Mouse (Mus musculus) liver, embryonic 14.5 days (tissue): ENCODE measurements at regions not wholly inside any gene's neighbourhood (a gene's known extent, or its start where the extent isn't known, plus 50 kb on each side); places are given as distances from the start of the nearest gene placed in this dataset.

Source experiments
- ATAC-seq: fragments of 200-750 bp; cut with Nextera tagmentation; 2 replicates; pipeline ENCODE4 v1.8.0; 2017; ENCODE audit warnings: moderate number of reproducible peaks, mild to moderate bottlenecking, moderate library complexity; ENCODE audit not compliant: insufficient read depth
- DNase-seq, 3 experiments: peaks; one replicate each; pipeline ENCODE4 v3.0.0-alpha.2; 2012 to 2013; ENCODE audit warnings: low read depth in 3 of 3, low spot score in 3 of 3
- H3K27ac ChIP-seq: fragments of 300-500 bp; sonication (generic); 2 replicates; pipeline ENCODE4 v1.5.1; 2014; ENCODE audit warnings: moderate library complexity, mild to moderate bottlenecking, control low read depth, inconsistent platforms
- H3K27me3 ChIP-seq: fragments of 300-500 bp; sonication (generic); 2 replicates; pipeline ENCODE4 v1.6.1; 2014; ENCODE audit warnings: mild to moderate bottlenecking, low read length, moderate library complexity; ENCODE audit not compliant: control insufficient read depth, insufficient read depth
- H3K36me3 ChIP-seq: fragments of 300-500 bp; sonication (generic); replicated peaks from 2 replicates; pipeline ENCODE4 v1.6.1; 2014; ENCODE audit warnings: low read depth; ENCODE audit not compliant: control insufficient read depth, insufficient read depth
- H3K4me1 ChIP-seq, 2 experiments: fragments of 200-500 bp in 1 of 2; fragments of 300-500 bp in 1 of 2; sonication (generic) in 1 of 2; replicated peaks; 2 replicates each; pipeline ENCODE4 v1.6.1; 2012 to 2014; ENCODE audit warnings: antibody characterized with exemption in 1 of 2, inconsistent platforms in 1 of 2, low read length in 1 of 2; ENCODE audit not compliant: control insufficient read depth in 2 of 2, insufficient read depth in 2 of 2
- H3K4me2 ChIP-seq: fragments of 300-500 bp; sonication (generic); 2 replicates; pipeline ENCODE4 v1.6.1; 2014; ENCODE audit warnings: low read depth, mild to moderate bottlenecking, control low read depth, moderate library complexity
- H3K4me3 ChIP-seq, 2 experiments: fragments of 200-500 bp in 1 of 2; fragments of 300-500 bp in 1 of 2; sonication (generic) in 1 of 2; 2 replicates each; pipeline ENCODE4 v1.5.1; 2012 to 2014; ENCODE audit warnings: low read depth in 2 of 2, low read length in 2 of 2, mild to moderate bottlenecking in 2 of 2, control low read depth in 1 of 2, inconsistent platforms in 1 of 2, moderate library complexity in 1 of 2; ENCODE audit not compliant: insufficient read depth in 1 of 2
- H3K9ac ChIP-seq: fragments of 300-500 bp; sonication (generic); replicated peaks from 2 replicates; pipeline ENCODE4 v1.6.1; 2014; ENCODE audit warnings: mild to moderate bottlenecking, control low read depth, moderate library complexity
- H3K9me3 ChIP-seq: fragments of 300-500 bp; sonication (generic); 2 replicates; pipeline ENCODE4 v1.6.1; 2016; ENCODE audit warnings: low read length, mixed read lengths; ENCODE audit not compliant: control insufficient read depth
- CTCF ChIP-seq: IDR thresholded peaks from 2 replicates; pipeline ENCODE4 v1.5.1; 2016; ENCODE audit warnings: antibody characterized with exemption, low read depth, control low read depth
- EP300 ChIP-seq: IDR thresholded peaks from 2 replicates; pipeline ENCODE4 v1.6.1; 2016; ENCODE audit warnings: antibody characterized with exemption, low read depth
- WGBS: fragments of 180-500 bp; shearing (Covaris S2); extraction: QIAGEN DNeasy Blood & Tissue Kit; methylation state at CpG from one replicate; pipeline ENCODE4 v1.1.7; 2014; ENCODE audit not compliant: insufficient replicate concordance; 5-methylcytosine and 5-hydroxymethylcytosine counted together

- 52% methylated on average over 5 of the region's 5 CpGs for WGBS
- no peaks in the 10 kb centered on the region for H3K4me1 ChIP-seq
- no peak overlapping the region for H3K4me2 ChIP-seq
- no peaks in the 10 kb centered on the region for H3K27me3 ChIP-seq
- H3K27ac ChIP-seq = no peak overlapping the region
- H3K4me3 ChIP-seq = no peak overlapping the region
- TF ChIP-seq CTCF (no peak), EP300 (no peak)
- no peaks in the 10 kb centered on the region for H3K9me3 ChIP-seq
- H3K36me3 ChIP-seq = no peaks in the 10 kb centered on the region
- no peak overlapping the region for H3K9ac ChIP-seq
- no peak for ATAC-seq
- no peak for DNase-seq
These were observed 101.9 kb upstream of the Cpeb2 start for GRCm38 (mm10) chr5:43130901-43131557.

- H3K9ac ChIP-seq = no peak overlapping the region
- ATAC-seq (no peak), DNase-seq (no peak)
- TF ChIP-seq EP300 (no peak), CTCF (no peak)
- WGBS = 77% methylated on average over 3 of the region's 3 CpGs
- no peaks in the 10 kb centered on the region for H3K9me3 ChIP-seq
- H3K4me2 ChIP-seq = no peak overlapping the region
- H3K4me1 ChIP-seq = no peaks in the 10 kb centered on the region
- no peak overlapping the region for H3K27ac ChIP-seq
- H3K4me3 ChIP-seq = no peak overlapping the region
- H3K36me3 ChIP-seq = no peaks in the 10 kb centered on the region
- H3K27me3 ChIP-seq = no peaks in the 10 kb centered on the region
These were observed 99.3 kb upstream of the Cpeb2 start for GRCm38 (mm10) chr5:43133672-43134071.

DNA sequence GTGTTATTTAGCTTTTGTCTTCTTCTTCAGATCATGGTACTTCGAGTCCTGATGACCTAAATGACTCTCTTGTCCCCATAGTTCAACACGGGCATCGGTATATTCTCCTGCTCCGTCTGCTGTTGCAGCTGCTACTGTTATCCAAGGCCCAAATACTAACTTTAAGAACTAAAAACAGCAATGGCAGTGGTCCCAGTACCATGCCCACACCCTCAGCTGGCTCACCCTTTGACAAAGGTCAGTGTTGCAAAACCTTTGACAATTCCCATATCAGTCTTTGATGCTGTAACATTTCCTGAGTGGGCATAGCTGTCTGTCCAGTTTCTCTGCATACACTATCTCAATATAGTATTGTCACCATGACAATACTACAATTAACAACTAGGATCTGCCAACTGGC, 96.8 kb upstream of the Cpeb2 start:
- no peaks in the 10 kb centered on the region for H3K4me1 ChIP-seq
- TF ChIP-seq EP300 (no peak), CTCF (no peak)
- H3K36me3 ChIP-seq = no peaks in the 10 kb centered on the region
- no peak overlapping the region for H3K4me2 ChIP-seq
- DNase-seq (no peak), ATAC-seq (no peak)
- H3K9me3 ChIP-seq = no peaks in the 10 kb centered on the region
- 68% methylated on average over 4 of the region's 4 CpGs for WGBS
- no peak overlapping the region for H3K9ac ChIP-seq
- no peak overlapping the region for H3K4me3 ChIP-seq
- H3K27me3 ChIP-seq = no peaks in the 10 kb centered on the region
- H3K27ac ChIP-seq = no peak overlapping the region

GRCm38 (mm10) chr5:43137777-43138176, 95.2 kb upstream of the Cpeb2 start:
- H3K4me2 ChIP-seq = no peak overlapping the region
- TF ChIP-seq EP300 (no peak), CTCF (no peak)
- no peaks in the 10 kb centered on the region for H3K36me3 ChIP-seq
- H3K27me3 ChIP-seq = no peaks in the 10 kb centered on the region
- DNase-seq (no peak), ATAC-seq (no peak)
- WGBS = 60% methylated on average over 5 of the region's 5 CpGs
- no peak overlapping the region for H3K27ac ChIP-seq
- no peaks in the 10 kb centered on the region for H3K9me3 ChIP-seq
- no peak overlapping the region for H3K9ac ChIP-seq
- H3K4me3 ChIP-seq = no peak overlapping the region
- H3K4me1 ChIP-seq = no peaks in the 10 kb centered on the region

DNA sequence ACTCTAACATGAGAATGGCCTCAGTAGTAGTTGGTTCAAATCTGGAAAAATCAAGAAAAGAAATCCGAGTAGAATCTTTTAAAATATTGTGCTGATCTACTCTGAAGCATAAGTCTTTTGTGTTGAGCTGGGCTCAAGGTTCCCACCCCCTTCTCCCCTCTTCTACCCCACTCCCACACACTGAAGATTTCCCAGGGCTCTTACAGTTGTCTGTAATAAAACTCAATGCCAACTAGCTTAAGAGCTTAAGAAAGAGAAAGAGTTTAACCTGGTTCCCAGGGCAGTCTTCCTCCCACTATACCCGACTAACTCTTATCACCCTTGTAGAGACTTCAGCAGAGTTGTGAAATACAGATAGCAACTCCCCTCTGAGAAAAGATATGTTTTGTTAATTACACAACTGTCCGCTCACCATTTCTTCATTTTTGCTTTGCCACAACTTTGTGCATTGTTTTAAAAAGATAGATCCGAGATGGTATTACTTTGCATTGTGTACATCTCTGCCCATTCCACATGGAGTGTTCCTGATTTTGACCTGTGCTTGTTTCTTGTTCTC, 94.0 kb upstream of the Cpeb2 start:
- no peaks in the 10 kb centered on the region for H3K27me3 ChIP-seq
- TF ChIP-seq CTCF (no peak), EP300 (no peak)
- no peaks in the 10 kb centered on the region for H3K4me1 ChIP-seq
- WGBS = 52% methylated on average over 4 of the region's 4 CpGs
- no peak overlapping the region for H3K9ac ChIP-seq
- H3K36me3 ChIP-seq = no peaks in the 10 kb centered on the region
- ATAC-seq = no peak
- H3K27ac ChIP-seq = no peak overlapping the region
- H3K4me2 ChIP-seq = no peak overlapping the region
- no peak for DNase-seq
- H3K9me3 ChIP-seq = no peaks in the 10 kb centered on the region
- no peak overlapping the region for H3K4me3 ChIP-seq
